Mouse (Mus musculus) bone marrow macrophage, adult 2 months (primary cell): ENCODE measurements around the gene Igsf21.

Experiments
- CTCF ChIP-seq: IDR thresholded peaks from 2 replicates; pipeline ENCODE4 v1.5.1; 2012; ENCODE audit warnings: low read depth, mild to moderate bottlenecking, low read length, moderate library complexity
- POLR2A ChIP-seq: IDR thresholded peaks from 2 replicates; pipeline ENCODE4 v1.6.1; 2012; ENCODE audit warnings: mild to moderate bottlenecking, low read depth, low read length, borderline replicate concordance

- TF ChIP-seq POLR2A (no peak), CTCF (no peak)
Measured at GRCm38 (mm10) chr4:140107161-140107560, 139.4 kb downstream of the Igsf21 start.
